Mouse (Mus musculus) heart, postnatal 0 days (tissue): ENCODE measurements around the gene Pgghg. TPM values are rescaled to one million over a fixed set of nuclear protein-coding genes. Genes with fewer than 3 reads are reported as not detected.

ENCODE experiments used
- ATAC-seq: fragments of 200-750 bp; cut with Nextera tagmentation; 2 replicates; pipeline ENCODE4 v1.8.0; 2017; ENCODE audit warnings: low read depth, moderate number of reproducible peaks, moderate library complexity; ENCODE audit not compliant: insufficient read depth
- DNase-seq: peaks from one replicate; pipeline ENCODE4 v3.0.0-alpha.2; 2016; ENCODE audit warnings: low spot score
- H3K27ac ChIP-seq: fragments of 300-500 bp; sonication (generic); 2 replicates; pipeline ENCODE4 v1.5.1; 2014; ENCODE audit warnings: low read depth, mild to moderate bottlenecking
- H3K27me3 ChIP-seq: fragments of 300-500 bp; sonication (generic); 2 replicates; pipeline ENCODE4 v1.6.1; 2014; ENCODE audit warnings: low read length, mixed read lengths; ENCODE audit not compliant: control insufficient read depth, insufficient read depth
- H3K36me3 ChIP-seq: fragments of 300-500 bp; sonication (generic); replicated peaks from 2 replicates; pipeline ENCODE4 v1.6.1; 2014; ENCODE audit warnings: low read length, mixed read lengths; ENCODE audit not compliant: control insufficient read depth, insufficient read depth
- H3K4me1 ChIP-seq: fragments of 300-500 bp; sonication (generic); 2 replicates; pipeline ENCODE4 v1.6.1; 2014; ENCODE audit warnings: antibody characterized with exemption; ENCODE audit not compliant: control insufficient read depth, insufficient read depth
- H3K4me2 ChIP-seq: fragments of 300-500 bp; sonication (generic); 2 replicates; pipeline ENCODE4 v1.6.1; 2014; ENCODE audit warnings: low read depth, mild to moderate bottlenecking, low read length, moderate library complexity
- H3K4me3 ChIP-seq: fragments of 300-500 bp; sonication (generic); 2 replicates; pipeline ENCODE4 v1.5.1; 2014; ENCODE audit warnings: low read depth, low read length
- H3K9ac ChIP-seq: fragments of 300-500 bp; sonication (generic); replicated peaks from 2 replicates; pipeline ENCODE4 v1.6.1; 2014; ENCODE audit warnings: low read depth, low read length, mixed read lengths
- H3K9me3 ChIP-seq: fragments of 300-500 bp; sonication (generic); replicated peaks from 2 replicates; pipeline ENCODE4 v1.6.1; 2016; ENCODE audit warnings: low read length; ENCODE audit not compliant: control insufficient read depth
- CTCF ChIP-seq: IDR thresholded peaks from 2 replicates; pipeline ENCODE4 v1.5.1; 2016; ENCODE audit warnings: antibody characterized with exemption, control low read depth, low read depth
- EP300 ChIP-seq: IDR thresholded peaks from 2 replicates; pipeline ENCODE4 v1.6.1; 2016; ENCODE audit warnings: antibody characterized with exemption, low read depth
- WGBS: fragments of 180-500 bp; shearing (Covaris S2); extraction: QIAGEN DNeasy Blood & Tissue Kit; methylation state at CpG from one replicate; pipeline ENCODE4 v1.1.7; 2014; 5-methylcytosine and 5-hydroxymethylcytosine counted together
- polyA plus RNA-seq: library from polyadenylated mRNA; unstranded; fragments of >200 nt; fragmentation: Nextera tagmentation; extraction: Ambion mirVana; gene quantifications from 2 replicates; pipeline ENCODE4 v1.2.1, GENCODE M21; 2015
- total RNA-seq: library from RNA; depleted of rRNA; stranded (reverse); fragments of >200 nt; gene quantifications from 2 replicates; pipeline ENCODE4 v1.2.3, GENCODE M21; 2014; ENCODE audit warnings: low replicate concordance

The Pgghg gene
- total and polyA plus RNA-seq, 2 experiments from 2014 or later, result 5.9 to 16.3 TPM

GRCm38 (mm10) chr7:140942811-140943210, 1.6 kb downstream of the Pgghg start:
- DNase-seq, result no peak
- H3K4me3 ChIP-seq, result no peak overlapping the region
- WGBS, result 84% methylated on average over 10 of the region's 10 CpGs
- peaks cover 17% of the 10 kb centered on the region; the same call in 1 of the 2 replicates for H3K4me1 ChIP-seq
- H3K9ac ChIP-seq, result no peak overlapping the region
- no peak for TF ChIP-seq EP300
- no peak for TF ChIP-seq CTCF
- H3K9me3 ChIP-seq, result no peaks in the 10 kb centered on the region
- H3K4me2 ChIP-seq, result no peak overlapping the region
- no peak for ATAC-seq
- H3K27me3 ChIP-seq, result no peaks in the 10 kb centered on the region
- 0 out of 2 replicates have a peak, but pooled peaks cover 11% of the 10 kb centered on the region for H3K36me3 ChIP-seq
- H3K27ac ChIP-seq, result peak overlapping the region; percentile 88

GRCm38 (mm10) chr7:140943356-140943755, 2.2 kb downstream of the Pgghg start:
- Histone ChIP-seq H3K4me2 (no peak overlapping the region), H3K9me3 (no peaks in the 10 kb centered on the region), H3K4me1 (peaks cover 23% of the 10 kb centered on the region; the same call in 1 of the 2 replicates), H3K27me3 (no peaks in the 10 kb centered on the region), H3K9ac (no peak overlapping the region), H3K36me3 (0 out of 2 replicates have a peak, but pooled peaks cover 11% of the 10 kb centered on the region), H3K27ac (no peak overlapping the region), H3K4me3 (no peak overlapping the region)
- TF ChIP-seq EP300, result no peak
- TF ChIP-seq CTCF, result no peak
- DNase-seq, result no peak
- 80% methylated on average over 4 of the region's 4 CpGs for WGBS
- no peak for ATAC-seq

- no peak overlapping the region for H3K9ac ChIP-seq
- 0 out of 2 replicates have a peak, but pooled peaks cover 20% of the 10 kb centered on the region for H3K36me3 ChIP-seq
- DNase-seq (no peak), ATAC-seq (no peak)
- peaks cover 28% of the 10 kb centered on the region; the same call in 1 of the 2 replicates for H3K4me1 ChIP-seq
- H3K4me2 ChIP-seq, result no peak overlapping the region
- no peak overlapping the region for H3K27ac ChIP-seq
- no peak for TF ChIP-seq CTCF
- no peak for TF ChIP-seq EP300
- WGBS, result 76% methylated on average over 7 of the region's 7 CpGs
- no peaks in the 10 kb centered on the region for H3K9me3 ChIP-seq
- H3K4me3 ChIP-seq, result no peak overlapping the region
- H3K27me3 ChIP-seq, result no peaks in the 10 kb centered on the region
Measured at GRCm38 (mm10) chr7:140944236-140944635, 3.0 kb downstream of the Pgghg start.

- Histone ChIP-seq H3K9me3 (no peaks in the 10 kb centered on the region), H3K4me1 (peaks cover 31% of the 10 kb centered on the region; the same call in 1 of the 2 replicates), H3K4me2 (no peak overlapping the region), H3K36me3 (peaks cover 28% of the 10 kb centered on the region; the same call in 1 of the 2 replicates), H3K27ac (no peak overlapping the region), H3K27me3 (no peaks in the 10 kb centered on the region), H3K4me3 (no peak overlapping the region), H3K9ac (no peak overlapping the region)
- DNase-seq (no peak), ATAC-seq (no peak)
- 85% methylated on average over 5 of the region's 5 CpGs for WGBS
- no peak for TF ChIP-seq CTCF
- TF ChIP-seq EP300, result no peak
Measured at GRCm38 (mm10) chr7:140945247-140945646, 4.1 kb downstream of the Pgghg start.

GRCm38 (mm10) chr7:140946311-140946710, 5.1 kb downstream of the Pgghg start:
- Histone ChIP-seq H3K27ac (peak overlapping the region; percentile 68), H3K4me1 (peaks cover 39% of the 10 kb centered on the region), H3K9me3 (no peaks in the 10 kb centered on the region), H3K36me3 (peaks cover 28% of the 10 kb centered on the region; the same call in 1 of the 2 replicates), H3K4me2 (no peak overlapping the region), H3K4me3 (no peak overlapping the region), H3K27me3 (no peaks in the 10 kb centered on the region), H3K9ac (no peak overlapping the region)
- ATAC-seq (no peak), DNase-seq (no peak)
- TF ChIP-seq EP300 (no peak), CTCF (no peak)
- 87% methylated on average over 10 of the region's 10 CpGs for WGBS

GRCm38 (mm10) chr7:140946980-140947379, 5.8 kb downstream of the Pgghg start:
- Histone ChIP-seq H3K4me3 (no peak overlapping the region), H3K4me2 (no peak overlapping the region), H3K9ac (no peak overlapping the region), H3K27ac (peak overlapping the region; percentile 68), H3K36me3 (peaks cover 28% of the 10 kb centered on the region; the same call in 1 of the 2 replicates), H3K9me3 (no peaks in the 10 kb centered on the region), H3K27me3 (no peaks in the 10 kb centered on the region), H3K4me1 (peaks cover 39% of the 10 kb centered on the region)
- WGBS, result 36% methylated on average over 7 of the region's 7 CpGs
- TF ChIP-seq CTCF (no peak), EP300 (peak; percentile 83)
- DNase-seq (peak; percentile 74), ATAC-seq (peak; percentile 53)
